Mouse (Mus musculus): ENCODE data around the gene Skida1.

Skida1 gene

DNA sequence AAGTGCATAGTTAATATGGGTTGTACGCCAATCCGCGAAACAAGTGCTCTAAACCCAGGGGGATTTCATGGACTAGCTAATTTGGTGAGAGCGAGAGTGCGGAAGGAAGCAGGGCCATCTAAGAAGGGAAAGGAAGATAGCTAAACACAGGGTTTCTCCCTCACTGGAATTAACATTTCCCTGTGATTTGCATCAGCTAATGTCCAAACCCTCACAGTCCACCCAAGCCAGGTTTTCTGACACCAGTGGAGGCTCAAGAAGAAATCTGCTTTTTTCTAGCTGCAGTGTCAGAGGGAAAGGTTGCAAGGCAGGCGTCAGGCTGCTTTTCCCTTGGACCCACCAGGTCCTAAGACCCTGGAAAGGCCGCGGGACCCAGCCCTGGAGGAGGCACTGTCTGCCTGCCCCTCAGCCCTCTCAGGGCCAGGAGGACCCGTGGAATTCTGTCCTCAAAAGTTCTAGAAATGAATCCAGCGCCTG is 9.9 kb downstream of the Skida1 start:
- DNase-seq (ENCODE audit: low read depth): no peak

DNA sequence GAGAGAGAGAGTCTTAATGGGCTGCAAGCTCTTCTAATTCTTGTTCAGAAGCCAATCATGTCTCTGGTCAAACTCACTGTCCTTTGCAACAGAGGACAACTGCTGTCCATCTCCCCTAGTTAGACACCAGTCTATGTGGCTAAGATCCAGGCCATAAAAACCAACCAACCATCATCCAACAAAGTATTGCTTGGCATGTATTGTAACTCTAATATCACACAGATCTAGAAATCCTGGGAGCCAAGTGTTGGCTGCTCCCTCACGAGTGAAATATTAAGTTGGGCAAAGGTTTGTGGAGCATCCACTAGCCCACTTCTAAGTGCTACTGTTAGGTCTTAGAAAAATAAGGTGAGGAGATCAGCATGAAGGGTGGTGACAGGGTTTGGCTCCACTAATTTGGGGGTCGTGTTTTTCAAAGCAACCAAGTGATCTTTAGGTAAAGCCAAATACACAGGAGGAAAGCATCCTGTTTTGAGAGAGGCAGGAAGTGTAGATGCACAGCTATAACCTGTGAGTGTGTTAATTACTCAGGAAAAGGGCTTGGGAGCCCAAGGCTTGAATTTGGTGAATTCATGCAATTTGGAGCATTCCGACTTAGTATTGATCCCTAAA is 10.6 kb downstream of the Skida1 start:
- no peak for DNase-seq (ENCODE audit: low read depth)

DNA sequence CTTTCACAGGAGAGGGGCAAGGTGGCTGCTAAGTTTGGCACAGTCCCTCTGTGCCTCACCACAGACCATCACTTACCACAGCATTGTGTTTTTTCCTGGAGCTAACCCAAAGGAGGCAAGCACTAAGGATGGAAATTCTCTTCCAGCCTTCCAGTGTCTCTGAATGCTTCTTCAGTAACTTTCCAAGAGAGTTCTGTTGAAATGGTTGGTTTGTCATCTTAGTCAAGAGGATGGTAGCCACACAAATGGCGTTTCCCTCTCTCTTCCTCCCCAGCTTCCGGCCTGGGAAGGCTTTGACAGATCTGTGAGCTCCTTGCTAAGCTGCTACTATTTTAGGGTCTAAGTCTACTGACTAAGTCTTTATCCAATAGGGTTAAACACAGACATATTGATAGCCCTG is 11.4 kb downstream of the Skida1 start, which contains the start of gene A930004D18Rik:
TSS of gene A930004D18Rik (minus strand) at position 247 of the 400 bp plus-strand sequence.
- no peak for DNase-seq (ENCODE audit: low read depth)

DNA sequence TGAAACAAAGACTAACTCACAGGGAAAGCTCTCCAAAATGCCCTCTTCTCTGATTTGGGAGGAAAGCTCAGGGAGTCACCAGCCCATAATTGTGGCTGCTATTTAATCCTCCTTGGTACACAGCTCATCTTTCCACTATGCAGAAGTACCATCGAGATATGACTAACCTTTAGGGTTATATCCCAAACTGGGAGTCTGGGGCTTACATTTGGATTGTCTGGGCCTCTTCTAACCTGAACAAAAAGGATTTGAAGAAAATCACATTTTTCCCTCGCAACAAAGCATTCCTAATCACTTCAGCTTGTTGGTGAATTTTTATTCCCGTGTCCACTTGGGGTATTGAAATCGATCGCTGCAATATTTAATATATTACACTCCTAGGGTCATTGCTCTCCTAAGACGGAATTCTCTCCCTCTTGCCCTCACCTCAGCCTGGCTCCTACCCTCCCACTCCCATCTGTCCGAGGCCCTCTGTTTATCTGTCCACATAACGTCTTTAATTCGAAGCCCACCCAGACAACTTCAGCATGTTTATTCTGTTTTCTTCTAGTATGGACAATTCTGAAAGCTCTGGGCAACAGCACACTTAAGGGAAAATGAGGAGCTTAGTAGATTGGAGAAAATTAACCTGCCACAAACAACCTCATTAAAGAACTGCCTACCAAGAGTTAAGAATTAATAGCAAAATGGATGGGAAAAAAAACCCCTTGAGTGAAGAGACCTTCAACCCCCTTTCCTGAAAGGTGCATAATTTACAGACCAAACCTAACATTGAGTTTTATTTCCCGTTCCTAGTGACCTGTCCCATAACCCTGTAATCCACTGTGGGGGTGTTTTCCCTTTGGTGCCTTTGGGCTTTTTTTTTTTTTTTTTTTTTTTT is 14.2 kb downstream of the Skida1 start:
- DNase-seq (ENCODE audit: low read depth): no peak

DNA sequence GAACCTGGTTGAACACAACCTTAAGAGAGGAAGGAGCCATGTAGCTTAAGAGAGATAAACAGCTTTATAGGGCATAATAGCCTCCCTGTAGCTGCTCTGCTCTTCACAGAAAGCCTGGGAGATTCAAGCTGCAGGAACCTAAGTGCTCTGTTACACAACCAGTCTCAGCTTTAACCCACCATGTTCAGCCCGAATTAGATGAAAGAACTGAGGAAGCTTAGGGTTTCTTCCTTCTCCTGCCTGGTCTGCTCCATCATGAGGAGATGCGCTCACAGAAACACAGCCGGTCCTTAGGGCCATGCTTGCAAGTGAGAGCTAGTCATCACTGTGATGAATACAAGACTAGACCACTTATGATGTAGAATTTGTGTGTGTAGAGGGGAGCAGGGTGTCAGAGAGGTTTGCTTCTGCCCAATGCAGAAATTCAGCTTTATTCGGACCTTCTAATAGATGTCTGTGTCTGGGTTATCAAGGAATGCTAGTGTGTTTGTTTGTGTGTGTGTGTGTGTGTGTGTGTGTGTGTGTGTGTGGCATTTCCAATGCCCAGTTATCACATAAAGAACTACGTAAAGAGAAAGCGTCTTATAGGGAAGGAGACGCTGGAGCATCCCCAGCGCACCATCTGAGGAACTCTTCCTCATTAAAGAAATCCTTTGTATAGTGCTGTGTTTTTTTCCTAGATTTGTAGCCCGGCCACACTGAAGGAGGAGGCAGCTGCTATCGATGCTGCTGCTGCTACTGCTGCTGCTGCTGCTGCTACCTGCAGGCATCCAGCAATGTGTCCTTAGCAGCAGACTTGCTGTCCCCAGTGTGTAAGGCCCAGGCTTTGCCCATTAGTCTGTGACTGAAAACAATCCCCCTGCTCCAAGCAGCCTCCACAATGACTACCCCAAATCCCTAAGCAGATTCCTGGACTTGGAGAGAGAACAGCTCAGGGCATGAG is 15.4 kb downstream of the Skida1 start:
- DNase-seq (ENCODE audit: low read depth): no peak

DNA sequence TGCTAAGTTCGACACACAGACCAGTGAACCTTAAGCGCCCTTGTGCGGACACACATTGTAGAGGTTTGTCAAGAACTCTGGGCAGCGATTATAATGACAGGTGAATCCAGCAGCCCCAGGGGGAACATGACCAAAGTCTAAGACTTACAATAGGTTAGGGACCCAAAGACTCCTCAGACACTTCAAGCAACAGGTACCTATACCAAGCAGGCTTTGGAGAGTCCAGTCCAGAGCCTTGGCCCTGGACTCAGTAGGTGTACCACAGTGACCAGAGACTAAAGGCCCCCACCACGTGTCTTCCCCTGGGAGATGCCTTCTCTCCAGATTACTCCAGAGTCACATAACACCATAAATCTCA is 16.3 kb downstream of the Skida1 start:
- DNase-seq (ENCODE audit: low read depth): no peak

DNA sequence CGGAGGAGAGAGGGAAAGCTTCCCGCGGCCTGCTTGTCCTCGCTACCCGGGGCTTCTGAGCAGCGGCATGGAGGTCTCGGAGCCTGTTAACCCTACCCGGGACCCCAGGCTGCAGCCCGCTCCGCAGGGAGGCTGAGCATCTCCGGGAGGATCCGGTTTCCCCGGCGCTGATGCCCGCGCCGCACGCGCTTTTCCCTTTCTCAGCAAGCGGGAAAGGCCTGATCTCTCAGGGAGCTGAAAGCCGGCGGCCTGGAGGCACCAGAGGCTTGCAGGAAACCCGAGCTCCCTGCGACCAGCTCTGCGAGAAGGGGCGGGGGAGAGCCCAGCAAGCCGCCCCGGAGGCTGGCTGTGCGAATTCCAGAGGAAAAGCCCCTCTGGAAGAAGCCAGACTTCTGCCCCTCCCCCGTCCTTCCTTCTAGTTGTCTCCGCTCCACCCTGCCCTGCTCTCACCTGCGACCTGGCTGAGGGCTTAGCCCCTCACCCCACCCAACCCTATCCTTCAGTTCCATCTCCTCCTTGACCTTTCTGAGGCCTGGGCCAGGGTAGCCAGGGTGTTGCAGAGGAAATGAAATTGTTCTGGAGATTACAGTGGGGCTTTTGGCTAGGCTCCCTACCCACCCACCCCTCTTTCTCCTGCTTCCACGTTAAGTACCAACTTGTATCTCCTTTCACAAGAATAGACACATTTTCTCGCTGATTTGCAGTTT is 16.9 kb downstream of the Skida1 start:
- DNase-seq (ENCODE audit: low read depth): no peak

DNA sequence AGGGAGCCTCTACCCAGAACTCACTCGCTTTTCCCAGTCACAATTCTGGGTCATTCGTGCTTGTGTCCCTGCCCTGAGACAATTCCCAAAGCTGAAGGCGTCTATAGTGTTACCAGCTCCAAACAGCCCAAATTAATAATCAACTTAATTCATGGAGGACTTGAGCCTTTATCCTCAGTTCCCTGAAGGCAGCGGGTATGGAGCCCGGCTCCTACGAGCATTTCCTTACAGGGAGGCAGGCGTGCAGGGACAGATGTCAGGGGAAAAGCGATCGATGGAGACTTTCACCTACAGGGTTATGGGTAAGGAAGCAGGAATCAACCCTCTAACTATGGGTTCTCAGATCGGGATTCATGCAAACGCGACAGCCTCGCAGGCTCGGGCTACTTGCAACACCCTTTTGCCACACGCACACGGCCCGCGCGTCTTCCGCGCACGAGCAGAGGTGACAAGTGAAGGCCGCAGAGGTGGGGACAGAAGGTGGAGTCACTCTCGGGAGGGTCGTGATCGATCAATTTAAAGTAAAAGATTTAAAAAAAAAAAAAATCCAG is 17.5 kb downstream of the Skida1 start:
- no peak for DNase-seq (ENCODE audit: low read depth)

DNA sequence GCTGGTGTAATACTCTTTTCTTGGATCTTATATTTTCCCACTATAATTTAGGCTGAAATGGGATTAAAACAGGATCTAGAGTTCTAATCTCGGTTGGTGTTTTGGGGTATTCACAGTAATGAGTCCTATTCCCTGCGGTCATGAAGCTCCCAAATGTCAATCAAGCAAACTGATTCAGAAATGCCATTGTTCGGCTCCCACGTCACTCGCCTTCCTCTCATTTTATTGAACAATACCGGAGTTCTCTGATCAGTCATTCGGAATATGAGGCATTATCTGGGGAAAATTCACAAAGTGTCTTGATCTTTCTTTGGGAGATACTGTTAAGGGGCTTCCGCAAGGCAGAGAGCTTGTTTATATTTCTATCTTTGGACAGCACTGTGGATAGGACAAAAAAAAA is 18.3 kb downstream of the Skida1 start:
- DNase-seq (ENCODE audit: low read depth): no peak

DNA sequence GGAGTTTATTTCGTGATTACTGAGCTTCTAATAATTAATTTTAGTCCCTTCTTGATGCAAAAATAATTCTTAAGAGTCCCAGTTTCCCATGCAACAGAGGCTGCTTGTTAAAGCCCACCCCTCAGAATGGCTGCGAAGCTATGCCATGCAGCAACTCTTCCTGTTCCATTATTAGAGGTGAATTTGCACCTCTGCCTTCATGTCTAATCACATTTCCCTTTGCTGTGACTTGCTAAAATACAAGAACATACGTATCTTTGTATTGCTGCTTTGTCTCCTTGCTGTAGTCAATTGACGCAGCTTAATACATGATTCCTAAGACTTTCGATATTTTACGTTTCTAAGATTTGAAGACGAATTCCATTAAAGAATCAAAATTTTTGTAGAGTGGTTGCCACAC is 19.2 kb downstream of the Skida1 start:
- no peak for DNase-seq (ENCODE audit: low read depth)

DNA sequence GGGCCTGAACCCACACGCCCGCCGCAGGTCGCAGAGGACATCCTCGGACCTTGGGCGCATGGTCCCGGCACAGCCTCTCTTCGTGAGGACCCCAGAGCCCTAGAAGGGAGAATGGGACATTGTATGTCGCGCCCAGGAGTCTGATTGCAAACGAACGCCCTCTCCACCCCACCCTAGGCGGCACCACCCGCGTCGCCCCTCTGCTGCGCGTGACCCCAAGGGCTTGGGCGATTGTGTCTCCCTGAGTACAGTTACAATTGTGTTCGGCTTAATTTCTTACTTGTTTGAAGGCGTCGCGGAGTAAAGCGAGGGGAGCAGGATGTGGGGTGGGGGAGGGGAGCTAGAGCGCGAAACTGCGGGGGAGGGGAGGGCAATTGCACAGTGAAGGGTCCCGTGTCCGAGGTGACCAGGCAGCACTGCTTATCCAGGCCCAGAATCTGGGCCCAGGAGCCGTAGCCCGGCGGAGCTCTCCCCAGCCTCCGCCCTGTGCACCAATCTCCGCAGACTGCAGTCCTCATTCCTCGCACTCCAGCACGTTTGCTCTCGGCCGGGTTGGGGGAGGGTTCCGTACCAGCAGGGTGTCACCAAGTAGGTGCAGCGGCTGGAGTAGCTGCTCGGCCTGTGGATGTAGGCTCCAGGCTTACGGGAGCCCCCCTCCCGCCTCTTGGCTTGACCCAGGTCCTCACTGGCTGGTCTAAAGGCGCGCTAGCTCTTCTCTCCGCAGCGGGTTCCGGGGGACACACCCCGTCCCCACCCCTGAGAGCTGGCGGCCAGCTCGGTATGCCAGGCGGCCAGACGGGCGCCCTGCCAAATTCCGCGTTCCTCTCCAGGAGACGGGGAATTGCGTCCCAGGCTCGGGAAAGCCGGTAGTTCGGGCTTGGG is 20.5 kb downstream of the Skida1 start:
- DNase-seq (ENCODE audit: low read depth): peak; percentile 92

DNA sequence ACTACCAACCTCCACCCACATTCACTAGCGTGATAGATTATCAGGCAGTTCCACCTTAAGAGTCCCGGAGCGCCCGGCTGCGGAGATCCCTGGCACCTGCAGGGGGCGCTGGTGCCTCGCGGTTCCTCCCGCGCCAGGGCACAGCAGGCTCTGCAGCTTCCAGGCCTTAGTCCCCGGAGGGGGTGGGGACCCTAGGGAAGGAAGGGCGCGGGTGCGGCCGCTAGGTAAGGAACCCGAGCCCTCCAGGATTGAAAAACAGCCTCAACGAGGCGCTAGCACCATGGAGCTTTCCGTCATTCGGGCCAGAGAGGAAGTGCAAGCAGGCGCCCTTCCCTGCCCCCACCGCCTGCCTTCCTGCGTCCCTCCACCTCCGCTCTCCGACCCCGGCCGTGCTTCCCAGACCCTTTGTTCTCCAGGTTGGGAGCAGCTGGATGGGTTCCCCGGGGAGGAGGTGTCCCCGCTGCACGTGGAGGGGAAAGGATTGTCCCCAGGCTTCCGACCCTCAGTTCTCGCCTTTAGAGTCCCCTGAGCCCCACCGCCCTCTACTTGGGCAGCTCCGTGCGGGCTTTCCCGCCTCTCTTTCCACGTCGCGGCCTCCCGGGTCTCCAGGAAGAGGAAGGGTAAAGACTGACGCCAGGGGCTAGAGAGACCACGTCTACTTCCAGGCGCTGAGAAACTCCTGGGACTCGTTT is 21.3 kb downstream of the Skida1 start:
- peak; percentile 98 for DNase-seq (ENCODE audit: low read depth)

DNA sequence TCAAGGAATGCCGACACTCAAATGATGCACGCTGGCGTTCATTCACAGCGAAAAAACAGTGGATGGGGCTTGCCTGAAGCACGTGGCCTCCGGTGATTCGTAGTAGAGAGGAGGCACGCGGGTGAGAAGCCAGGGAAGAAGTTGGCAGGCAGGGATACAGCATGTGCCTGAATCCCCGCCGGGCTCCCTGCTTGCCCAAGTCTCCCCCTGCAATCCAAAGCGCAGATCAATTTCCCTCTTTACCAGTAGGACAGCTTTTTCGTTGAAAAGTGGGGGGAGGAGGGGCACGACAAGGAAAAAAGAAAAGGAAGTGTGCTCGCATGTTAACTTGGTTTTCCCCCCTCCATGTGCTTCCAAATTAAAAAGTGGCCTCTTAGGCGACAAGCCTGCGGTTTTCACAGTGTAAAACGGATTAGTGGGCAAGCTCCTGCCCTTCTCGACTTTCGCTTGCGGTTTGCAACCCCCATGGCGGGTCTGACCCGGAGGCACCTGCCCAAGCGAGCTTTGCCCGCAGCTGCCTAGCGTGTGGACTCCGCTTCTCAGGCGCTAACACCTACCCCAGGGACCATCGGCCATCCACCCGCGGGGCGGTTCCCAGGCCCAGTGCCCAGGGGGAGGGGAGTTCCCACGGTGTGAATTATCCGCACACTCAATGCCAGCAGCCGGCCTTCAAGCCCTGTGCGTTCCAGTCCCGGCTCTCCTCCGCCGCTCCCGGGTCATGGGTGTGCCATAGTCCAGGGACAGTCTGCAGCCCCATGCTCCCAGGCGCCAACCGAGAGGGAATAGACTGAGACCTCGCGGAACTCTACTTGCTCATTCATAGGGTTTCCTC is 22.5 kb downstream of the Skida1 start:
- peak; percentile 24 for DNase-seq (ENCODE audit: low read depth)

DNA sequence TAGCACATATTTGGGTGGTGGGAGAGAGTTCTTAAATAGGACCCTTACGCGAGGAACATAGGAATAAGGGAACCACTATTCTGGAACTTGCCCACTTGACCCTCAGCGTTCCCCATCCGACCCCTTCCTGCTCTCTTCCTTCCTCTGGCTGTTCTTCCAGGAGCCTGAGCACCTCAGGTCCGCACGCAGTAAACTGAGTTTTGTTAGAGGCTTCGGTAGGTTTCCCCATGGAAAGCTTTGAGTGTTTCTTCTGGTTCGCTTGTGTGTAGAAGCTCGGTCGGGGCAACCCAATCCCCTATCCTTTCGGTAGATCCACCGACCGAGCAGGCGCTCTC is 23.1 kb downstream of the Skida1 start:
- no peak for DNase-seq (ENCODE audit: low read depth)

DNA sequence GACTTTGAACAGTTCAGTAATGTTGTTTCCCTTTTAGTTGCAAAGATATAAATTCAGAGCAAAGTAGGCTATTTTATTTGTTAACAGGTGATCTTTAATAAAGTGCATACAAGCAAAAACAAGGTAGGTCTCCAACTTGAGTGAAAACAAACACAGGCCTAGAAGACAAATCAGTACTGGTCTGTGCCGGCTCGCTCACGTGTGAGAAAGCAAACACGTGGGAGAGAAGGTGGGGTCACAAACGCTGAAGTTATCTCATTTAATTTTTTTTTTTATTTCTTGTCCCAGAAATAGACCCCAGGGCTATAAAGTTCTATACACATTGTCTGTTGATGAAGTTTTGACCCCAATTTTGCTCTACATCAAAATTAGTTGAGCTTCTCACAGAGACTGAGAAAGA is 23.7 kb downstream of the Skida1 start:
- no peak for DNase-seq (ENCODE audit: low read depth)

DNA sequence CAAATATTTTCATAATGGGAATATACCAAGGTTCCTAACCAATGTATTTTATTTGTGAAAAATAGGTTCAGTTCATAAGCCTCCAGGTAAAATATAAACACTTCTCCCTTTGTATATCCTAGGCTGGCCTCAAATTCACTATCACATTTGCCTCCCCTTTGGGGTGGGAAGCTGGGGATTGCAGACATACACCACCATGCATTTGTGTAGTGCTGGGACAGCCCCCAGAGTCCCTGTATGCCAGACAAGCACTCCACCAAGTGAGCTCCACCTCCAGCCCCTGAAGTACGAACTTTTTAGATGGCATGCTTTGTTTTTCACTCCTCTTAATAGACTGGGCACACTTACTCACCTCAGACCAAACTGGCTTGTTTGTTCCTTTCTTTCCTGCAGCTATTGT is 26.0 kb downstream of the Skida1 start:
- DNase-seq (ENCODE audit: low read depth): no peak

DNA sequence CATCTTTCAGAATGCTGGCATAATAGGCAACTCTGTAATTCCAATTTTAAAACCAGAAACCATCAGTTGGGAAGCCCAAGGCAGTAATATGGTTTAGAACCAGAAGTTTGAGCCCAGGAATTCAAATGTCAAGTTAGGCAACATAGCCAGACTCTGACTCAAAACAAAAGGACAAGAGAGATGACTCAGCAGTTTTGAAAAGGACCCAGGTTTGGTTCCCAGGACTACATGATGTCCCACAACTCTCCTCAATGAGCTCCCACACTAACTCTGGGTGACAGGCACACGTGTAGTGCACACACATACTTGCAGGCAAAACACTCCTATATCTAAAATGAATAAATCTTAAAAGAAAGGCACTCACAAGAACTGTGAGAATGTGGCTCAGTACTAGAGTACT is 29.7 kb downstream of the Skida1 start:
- DNase-seq (ENCODE audit: low read depth): peak; percentile 13

DNA sequence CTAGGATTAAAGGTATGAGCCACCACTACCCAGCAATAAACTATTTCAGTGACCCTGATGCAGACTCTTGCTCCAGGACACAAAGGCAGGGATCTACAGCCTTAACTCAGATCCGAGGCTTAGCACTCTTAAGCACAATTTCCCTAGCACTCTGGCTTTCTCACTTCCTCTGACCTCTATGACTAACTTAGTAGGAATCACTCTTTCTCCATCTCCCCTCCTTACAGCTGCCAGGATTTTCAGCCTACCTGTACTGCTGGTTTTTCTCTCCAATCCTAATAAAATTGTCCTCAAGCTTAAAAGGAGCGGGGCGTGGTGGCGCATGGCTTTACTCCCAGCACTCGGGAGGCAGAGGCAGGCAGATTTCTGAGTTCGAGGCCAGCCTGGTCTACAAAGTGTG is 31.5 kb downstream of the Skida1 start:
- no peak for DNase-seq (ENCODE audit: low read depth)

DNA sequence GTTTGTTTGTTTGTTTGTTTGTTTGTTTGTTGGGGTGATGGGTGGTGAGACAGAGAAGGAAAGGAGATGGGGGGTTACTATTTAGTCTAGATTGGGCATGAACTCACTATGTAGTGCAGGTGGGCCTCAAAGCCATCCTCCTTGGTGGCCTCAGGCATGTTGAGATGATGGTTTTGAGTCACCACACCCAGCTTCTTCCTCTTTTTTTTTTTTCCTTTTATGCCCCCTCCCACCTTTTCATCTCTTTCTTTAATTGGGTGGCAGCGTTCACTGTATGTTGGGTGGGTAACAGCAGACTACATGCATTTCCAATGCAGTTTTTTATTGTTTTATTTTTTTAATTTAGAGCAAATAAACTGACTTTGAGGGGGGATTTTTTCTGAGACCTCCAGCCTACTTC is 32.2 kb downstream of the Skida1 start:
- DNase-seq (ENCODE audit: low read depth): no peak
